Mouse (Mus musculus): ENCODE measurements around the gene Nod2.

The Nod2 gene

GRCm38 (mm10) chr8:88675372-88676165 lies 28.5 kb downstream of the Nod2 start:
- DNase-seq (ENCODE audit: low read depth, low spot score) = no peak

- no peak for DNase-seq (ENCODE audit: low read depth, low spot score)
These were observed 30.0 kb downstream of the Nod2 start for GRCm38 (mm10) chr8:88677071-88677470.

GRCm38 (mm10) chr8:88680566-88680965 lies 33.5 kb downstream of the Nod2 start:
- DNase-seq (ENCODE audit: low read depth, low spot score) = no peak

GRCm38 (mm10) chr8:88681046-88681445 lies 33.9 kb downstream of the Nod2 start:
- no peak for DNase-seq (ENCODE audit: low read depth, low spot score)

- DNase-seq (ENCODE audit: low read depth, low spot score) = no peak
These were observed 36.7 kb downstream of the Nod2 start for GRCm38 (mm10) chr8:88683656-88684289.

GRCm38 (mm10) chr8:88686226-88686905 lies 39.3 kb downstream of the Nod2 start:
- no peak for DNase-seq (ENCODE audit: low read depth, low spot score)

GRCm38 (mm10) chr8:88686906-88687235 lies 39.8 kb downstream of the Nod2 start:
- DNase-seq (ENCODE audit: low read depth, low spot score) = no peak

GRCm38 (mm10) chr8:88689151-88689550 lies 42.0 kb downstream of the Nod2 start:
- no peak for DNase-seq (ENCODE audit: low read depth, low spot score)

GRCm38 (mm10) chr8:88689891-88690290 lies 42.8 kb downstream of the Nod2 start:
- no peak for DNase-seq (ENCODE audit: low read depth, low spot score)

- DNase-seq (ENCODE audit: low read depth, low spot score) = no peak
These were observed 44.3 kb downstream of the Nod2 start for GRCm38 (mm10) chr8:88691342-88691948.

GRCm38 (mm10) chr8:88691961-88692360 lies 44.8 kb downstream of the Nod2 start:
- no peak for DNase-seq (ENCODE audit: low read depth, low spot score)

- no peak for DNase-seq (ENCODE audit: low read depth, low spot score)
These were observed 45.8 kb downstream of the Nod2 start for GRCm38 (mm10) chr8:88692866-88693265.

GRCm38 (mm10) chr8:88693376-88693775 lies 46.3 kb downstream of the Nod2 start:
- no peak for DNase-seq (ENCODE audit: low read depth, low spot score)

GRCm38 (mm10) chr8:88694291-88694690 lies 47.2 kb downstream of the Nod2 start:
- DNase-seq (ENCODE audit: low read depth, low spot score) = no peak

- DNase-seq (ENCODE audit: low read depth, low spot score) = no peak
These were observed 49.1 kb downstream of the Nod2 start for GRCm38 (mm10) chr8:88696228-88696627.

- DNase-seq (ENCODE audit: low read depth, low spot score) = peak; percentile 96
These were observed 49.9 kb downstream of the Nod2 start, which contains the start of gene Cyld for GRCm38 (mm10) chr8:88696721-88697641. Gene Cyld (plus strand): TSS chr8:88697028.

- DNase-seq (ENCODE audit: low read depth, low spot score) = peak; percentile 15
These were observed 50.5 kb downstream of the Nod2 start for GRCm38 (mm10) chr8:88697642-88698031.

- no peak for DNase-seq (ENCODE audit: low read depth, low spot score)
These were observed 50.9 kb downstream of the Nod2 start for GRCm38 (mm10) chr8:88698048-88698447.

- DNase-seq (ENCODE audit: low read depth, low spot score) = no peak
These were observed 54.5 kb downstream of the Nod2 start for GRCm38 (mm10) chr8:88701611-88702010.

- no peak for DNase-seq (ENCODE audit: low read depth, low spot score)
These were observed 55.7 kb downstream of the Nod2 start for GRCm38 (mm10) chr8:88702816-88703215.
